Comparison of ENCODE assay signal across 23 mouse cellular contexts in the genomic region with DNA sequence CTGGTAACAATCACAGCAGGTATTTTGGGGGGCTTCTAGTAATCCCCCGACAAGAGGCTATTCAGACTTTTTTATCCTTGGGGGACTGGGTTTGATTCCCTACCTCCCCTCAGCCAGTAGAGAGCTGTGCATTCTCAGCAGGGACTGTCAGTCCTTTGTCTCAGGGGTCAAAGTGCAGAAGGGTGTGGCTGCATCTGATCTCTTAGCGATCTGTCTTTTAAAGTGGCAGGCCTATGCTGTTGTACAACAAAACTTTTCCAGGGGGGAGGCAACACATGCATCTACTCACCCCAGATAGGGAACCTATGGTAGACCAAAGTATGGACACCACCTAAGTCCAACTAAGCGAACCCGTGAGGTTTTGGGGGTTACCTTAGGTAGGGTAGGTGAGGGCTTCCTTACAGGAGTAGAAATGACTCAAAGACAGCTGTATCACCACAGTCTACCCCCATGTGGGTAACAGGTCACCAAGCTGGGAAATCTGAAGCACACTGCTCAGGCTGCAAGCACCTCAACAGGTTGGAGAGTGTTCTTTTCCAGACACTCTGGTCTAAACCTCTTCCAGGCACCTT. TPM values are rescaled to one million over a fixed set of nuclear protein-coding genes. Genes with fewer than 3 reads are reported as not detected.
DNase-seq lines count a peak whose midpoint lies in the region; ATAC-seq and TF ChIP-seq lines count a peak whose summit lies in the region.
"Had no signal": no experiment of that assay in that cellular context is flagged by ENCODE, and none has a peak within 500 bp of the region (broad histone marks: within the 10 kb centered on the region; RNA-seq: fewer than 3 reads in every experiment).

No protein-coding gene starts in this region.

- H3K27ac ChIP-seq in intestine, postnatal 0 days (ENCODE audit: low read depth, low read length) = peak overlapping the region; percentile 46; the same call in 1 of the 2 replicates
- H3K27ac ChIP-seq in gastrocnemius, adult 2 months = no peak overlapping the region
- H3K27ac ChIP-seq: embryonic facial prominence, embryonic 10.5 days; forebrain, embryonic 13.5 days; heart, embryonic 10.5 days; heart, embryonic 15.5 days; hindbrain, embryonic 15.5 days had no signal

- H3K9ac ChIP-seq in intestine, postnatal 0 days (ENCODE audit: low read depth, low read length) = no peak overlapping the region
- H3K9ac ChIP-seq: forebrain, embryonic 13.5 days; forebrain, postnatal 0 days; heart, embryonic 15.5 days; hindbrain, embryonic 15.5 days had no signal

- WGBS in intestine, postnatal 0 days = 72% methylated on average over 4 of the region's 4 CpGs

- intact Hi-C loops in gastrocnemius, adult 2 months (cut with DNase I) = no loop called here

- peak; percentile 51 for DNase-seq in kidney, adult 9 months
- no peak for DNase-seq in kidney, adult 18-20 months
- DNase-seq in R1 (ENCODE audit: low read depth, low spot score) = peak; percentile 59
- peak; percentile 52 for DNase-seq in yolk sac, embryonic 10.5 days (ENCODE audit: low spot score)
- no peak for DNase-seq in gastrocnemius, adult 2 months
- DNase-seq in MN1 (ENCODE audit: low spot score) = no peak
- DNase-seq: adrenal gland, adult 2 months; adrenal gland, postnatal 25 days; cerebellum, adult 18-20 months; cerebellum, adult 9-11 months; cerebellum, postnatal 36 days; forebrain, postnatal 0 days; gastrocnemius, postnatal 25 days; heart, adult 18-20 months; heart, postnatal 14 days had no signal

- no peaks in the 10 kb centered on the region for H3K4me1 ChIP-seq in intestine, postnatal 0 days (replicated peaks; ENCODE audit: control insufficient read depth, insufficient read depth, low read length)
- H3K4me1 ChIP-seq: embryonic facial prominence, embryonic 10.5 days; forebrain, embryonic 13.5 days; heart, embryonic 10.5 days; heart, embryonic 15.5 days; hindbrain, embryonic 15.5 days had no signal

- H3K36me3 ChIP-seq in intestine, postnatal 0 days (ENCODE audit: control insufficient read depth, insufficient read depth) = no peaks in the 10 kb centered on the region
- H3K36me3 ChIP-seq: embryonic facial prominence, embryonic 10.5 days; heart, embryonic 10.5 days; heart, embryonic 15.5 days; hindbrain, embryonic 15.5 days had no signal

- no peak overlapping the region; the same call in 1 of the 2 replicates for H3K4me2 ChIP-seq in intestine, postnatal 0 days (replicated peaks; ENCODE audit: low read depth)
- H3K4me2 ChIP-seq: forebrain, embryonic 13.5 days; heart, embryonic 15.5 days; hindbrain, embryonic 15.5 days had no signal

- no peak for TF ChIP-seq CTCF in intestine, postnatal 0 days (IDR thresholded peaks at IDR 0.05; ENCODE audit: low read depth)
- no peak for TF ChIP-seq CTCF in gastrocnemius, adult 2 months (IDR thresholded peaks at IDR 0.05)

- H3K27me3 ChIP-seq in intestine, postnatal 0 days (replicated peaks; ENCODE audit: control insufficient read depth, insufficient read depth, low read length) = no peaks in the 10 kb centered on the region
- H3K27me3 ChIP-seq: forebrain, embryonic 13.5 days; heart, embryonic 15.5 days; hindbrain, embryonic 15.5 days had no signal

- H3K4me3 ChIP-seq in intestine, postnatal 0 days (ENCODE audit: low read depth, low read length) = no peak overlapping the region
- no peak overlapping the region for H3K4me3 ChIP-seq in gastrocnemius, adult 2 months
- H3K4me3 ChIP-seq: embryonic facial prominence, embryonic 10.5 days; forebrain, embryonic 13.5 days; heart, embryonic 10.5 days; heart, embryonic 15.5 days; hindbrain, embryonic 15.5 days had no signal

- ATAC-seq in intestine, postnatal 0 days = peak; percentile 73
- no peak for ATAC-seq in monocyte, adult 5-6 weeks (replicated peaks; ENCODE audit: insufficient number of reproducible peaks, low FRiP score, low TSS enrichment, poor library complexity, severe bottlenecking)
- ATAC-seq: activated CD4-positive, CD25-positive, alpha-beta regulatory T cell, adult 4 months; forebrain, embryonic 13.5 days; forebrain, postnatal 0 days had no signal

- no peaks in the 10 kb centered on the region for H3K9me3 ChIP-seq in intestine, postnatal 0 days (ENCODE audit: control insufficient read depth)
- H3K9me3 ChIP-seq: forebrain, embryonic 13.5 days; heart, embryonic 10.5 days; heart, embryonic 15.5 days; hindbrain, embryonic 15.5 days had no signal

RNA-seq across cellular contexts. Expression of a gene that starts 45.5 kb away (rescaled TPM):
- 5.6 and 5.8 TPM in 2 replicates for polyA plus RNA-seq in intestine, postnatal 0 days (2015; fragmentation: Nextera tagmentation; extraction: Ambion mirVana)
- 10.0 to 15.9 TPM (median 12.7 TPM) in 3 replicates for total RNA-seq in monocyte, adult 5-6 weeks (2017)
- 1 to 10 TPM; 1.3 to 1.8 TPM for total RNA-seq in gastrocnemius, adult 2 months (2021)

RNA-seq across cellular contexts. Expression of a gene that starts 55.0 kb away (rescaled TPM):
- polyA plus RNA-seq in intestine, postnatal 0 days (2015; fragmentation: Nextera tagmentation; extraction: Ambion mirVana) = 21.9 and 23.9 TPM in 2 replicates
- total RNA-seq in monocyte, adult 5-6 weeks (2017) = 25.6 to 38.1 TPM (median 29.0 TPM) in 3 replicates
- total RNA-seq in gastrocnemius, adult 2 months (2021) = 100 to 1,000 TPM; 231 to 289 TPM

Comparison
In these comparisons a context has a peak if more than half of its experiments do, and no peak if none do; other contexts are left out.
1. DNase-seq: peak in kidney, adult 9 months (single experiment), R1 (single experiment) and yolk sac, embryonic 10.5 days (single experiment); none in kidney, adult 18-20 months (single experiment), gastrocnemius, adult 2 months (single experiment) and MN1 (single experiment).